ENCODE assay signal across 9 mouse cellular contexts in the genomic region with DNA sequence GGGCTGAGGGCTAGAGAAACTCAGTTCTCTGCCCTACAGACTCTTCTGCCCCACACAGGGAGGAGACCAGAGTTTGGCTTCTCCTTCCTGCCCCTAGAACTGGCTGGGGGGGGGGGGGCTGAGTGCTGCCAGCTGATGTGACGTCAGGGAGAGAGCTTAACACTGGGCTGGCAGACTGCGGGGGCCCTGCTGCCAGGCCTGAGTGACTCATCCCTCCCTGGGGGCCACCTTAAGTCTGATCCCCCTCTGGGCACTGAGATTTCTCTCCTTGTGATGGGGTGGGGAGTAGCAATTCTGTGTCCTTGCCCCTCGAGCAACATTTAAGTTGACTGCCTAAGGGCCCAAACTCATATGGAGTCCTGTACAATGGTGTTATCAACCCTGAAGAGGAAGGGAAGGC. TPM values are rescaled to one million over a fixed set of nuclear protein-coding genes. Genes with fewer than 3 reads are reported as not detected.
A peak's percentile ranks its signal among the peaks of the same experiment; 100 is the strongest.
DNase-seq lines count a peak whose midpoint lies in the region; ATAC-seq and TF ChIP-seq lines count a peak whose summit lies in the region.
"Had no signal": no experiment of that assay in that cellular context is flagged by ENCODE, and none has a peak within 500 bp of the region (broad histone marks: within the 10 kb centered on the region; RNA-seq: fewer than 3 reads in every experiment).

No protein-coding gene starts in this region.

- ATAC-seq in limb, embryonic 14.5 days (ENCODE audit: low FRiP score, low read depth): no peak

- H3K9ac ChIP-seq in limb, embryonic 14.5 days (ENCODE audit: low read depth, low read length, severe bottlenecking): peak overlapping the region; percentile 98

- no peak for TF ChIP-seq POLR2A in limb, embryonic 14.5 days (IDR thresholded peaks at IDR 0.05; ENCODE audit: borderline replicate concordance, extremely low read depth, insufficient read depth, insufficient read length)

- H3K4me3 ChIP-seq in forebrain, embryonic 10.5 days: peak overlapping the region; percentile 75
- H3K4me3 ChIP-seq in limb, embryonic 14.5 days (replicated peaks; ENCODE audit: low read length): peak overlapping the region; percentile 98

- H3K4me2 ChIP-seq in limb, embryonic 14.5 days (replicated peaks; ENCODE audit: low read depth, low read length, severe bottlenecking): peak overlapping the region; percentile 72

- 0 out of 2 replicates have a peak overlapping the region, but pooled peaks have one; percentile 98 for H3K27ac ChIP-seq in forebrain, embryonic 10.5 days
- no peak overlapping the region for H3K27ac ChIP-seq in limb, embryonic 14.5 days (replicated peaks; ENCODE audit: low read depth, low read length)

- 83% methylated on average over 3 of the region's 3 CpGs for WGBS in forebrain, embryonic 10.5 days
- WGBS in limb, embryonic 14.5 days: 71% methylated on average over 3 of the region's 3 CpGs

- H3K9me3 ChIP-seq in forebrain, embryonic 10.5 days: no peaks in the 10 kb centered on the region
- no peaks in the 10 kb centered on the region for H3K9me3 ChIP-seq in limb, embryonic 14.5 days (ENCODE audit: control insufficient read depth, low read length)

- peaks cover 57% of the 10 kb centered on the region for H3K36me3 ChIP-seq in forebrain, embryonic 10.5 days (replicated peaks)
- H3K36me3 ChIP-seq in limb, embryonic 14.5 days (ENCODE audit: control insufficient read depth, insufficient read depth, low read length): peaks cover 51% of the 10 kb centered on the region

- DNase-seq in gastrocnemius, adult 18-20 months (ENCODE audit: low spot score): peak; percentile 58
- DNase-seq in gastrocnemius, postnatal 4 days (ENCODE audit: low spot score in 2 of 2): no peak
- peak; percentile 54 for DNase-seq in 3T3-L1 (ENCODE audit: low read depth, low spot score)
- DNase-seq in forebrain, embryonic 10.5 days (ENCODE audit: extremely low spot score, low spot score): no peak
- no peak for DNase-seq in limb, embryonic 14.5 days (ENCODE audit: low spot score)
- no peak for DNase-seq in ovary, postnatal 36 days (ENCODE audit: low spot score)
- no peak for DNase-seq in retina, postnatal 1 day
- no peak for DNase-seq in left cerebral cortex, postnatal 4 days

- intact Hi-C loops in left cerebral cortex, postnatal 4 days (cut with DNase I): no loop called here

- H3K4me1 ChIP-seq in forebrain, embryonic 10.5 days: peaks cover 32% of the 10 kb centered on the region
- peaks cover 14% of the 10 kb centered on the region; the same call in 1 of the 2 replicates for H3K4me1 ChIP-seq in limb, embryonic 14.5 days (ENCODE audit: control insufficient read depth, insufficient read depth, low read length)

- no peaks in the 10 kb centered on the region for H3K27me3 ChIP-seq in forebrain, embryonic 10.5 days (ENCODE audit: poor library complexity, severe bottlenecking)
- no peaks in the 10 kb centered on the region for H3K27me3 ChIP-seq in limb, embryonic 14.5 days (ENCODE audit: control insufficient read depth, insufficient read depth, low read length)

RNA-seq across cellular contexts. Expression of a gene that starts 1.5 kb away (rescaled TPM):
- 10 to 100 TPM; 44.5 to 47.0 TPM for total RNA-seq in gastrocnemius, adult 18-20 months (2021)
- total RNA-seq in gastrocnemius, postnatal 4 days (2021): 10 to 100 TPM; 45.3 to 48.3 TPM
- polyA plus RNA-seq in forebrain, embryonic 10.5 days (2016; fragmentation: Nextera tagmentation; extraction: Ambion mirVana): 11.1 and 13.1 TPM in 2 replicates
- polyA plus RNA-seq in limb, embryonic 14.5 days (2012; rRNA removed): 50.7 and 59.8 TPM in 2 replicates
- 11.3 and 11.9 TPM in 2 replicates for polyA plus RNA-seq in limb, embryonic 14.5 days (2014; fragmentation: Nextera tagmentation; extraction: Ambion mirVana)
- 10 to 100 TPM; 84.9 to 85.5 TPM for total RNA-seq in left cerebral cortex, postnatal 4 days (2021)

RNA-seq across cellular contexts. Expression of a gene that starts 9.7 kb away (rescaled TPM):
- 100 to 1,000 TPM; 388 to 467 TPM for total RNA-seq in gastrocnemius, adult 18-20 months (2021)
- total RNA-seq in gastrocnemius, postnatal 4 days (2021): 100 to 1,000 TPM; 115 to 133 TPM
- polyA plus RNA-seq in forebrain, embryonic 10.5 days (2016; fragmentation: Nextera tagmentation; extraction: Ambion mirVana): 9.2 and 10.1 TPM in 2 replicates
- 38.9 and 43.5 TPM in 2 replicates for polyA plus RNA-seq in limb, embryonic 14.5 days (2012; rRNA removed)
- polyA plus RNA-seq in limb, embryonic 14.5 days (2014; fragmentation: Nextera tagmentation; extraction: Ambion mirVana): 19.4 and 21.5 TPM in 2 replicates
- 10 to 100 TPM; 57.7 to 58.1 TPM for total RNA-seq in left cerebral cortex, postnatal 4 days (2021)

RNA-seq across cellular contexts. Expression of a gene that starts 22.6 kb away (rescaled TPM):
- not detected for total RNA-seq in gastrocnemius, adult 18-20 months (2021)
- total RNA-seq in gastrocnemius, postnatal 4 days (2021): under 1 TPM in 1 of 2 experiments, not detected in 1; 0.23 TPM
- polyA plus RNA-seq in forebrain, embryonic 10.5 days (2016; fragmentation: Nextera tagmentation; extraction: Ambion mirVana): 0.30 TPM in 1 of 2 replicates, not detected in the other
- polyA plus RNA-seq in limb, embryonic 14.5 days (2012; rRNA removed): 0.39 and 0.55 TPM in 2 replicates
- polyA plus RNA-seq in limb, embryonic 14.5 days (2014; fragmentation: Nextera tagmentation; extraction: Ambion mirVana): 0.14 TPM in 1 of 2 replicates, not detected in the other
- under 1 TPM; 0.40 to 0.42 TPM for total RNA-seq in left cerebral cortex, postnatal 4 days (2021)
- total RNA-seq: MEL had no signal

RNA-seq across cellular contexts. Expression of a gene that starts 32.8 kb away (rescaled TPM):
- 10 to 100 TPM; 61.0 to 65.2 TPM for total RNA-seq in gastrocnemius, adult 18-20 months (2021)
- 10 to 100 TPM; 48.0 to 50.7 TPM for total RNA-seq in gastrocnemius, postnatal 4 days (2021)
- polyA plus RNA-seq in forebrain, embryonic 10.5 days (2016; fragmentation: Nextera tagmentation; extraction: Ambion mirVana): 161 and 164 TPM in 2 replicates
- polyA plus RNA-seq in limb, embryonic 14.5 days (2012; rRNA removed): 38.9 and 42.3 TPM in 2 replicates
- polyA plus RNA-seq in limb, embryonic 14.5 days (2014; fragmentation: Nextera tagmentation; extraction: Ambion mirVana): 68.6 and 71.9 TPM in 2 replicates
- 10 to 100 TPM; 95.1 to 99.1 TPM for total RNA-seq in left cerebral cortex, postnatal 4 days (2021)

RNA-seq across cellular contexts. Expression of a gene that starts 33.0 kb away (rescaled TPM):
- total RNA-seq in gastrocnemius, adult 18-20 months (2021): 10 to 100 TPM; 12.7 to 13.2 TPM
- 10 to 100 TPM; 21.9 to 24.0 TPM for total RNA-seq in gastrocnemius, postnatal 4 days (2021)
- 40.9 and 42.9 TPM in 2 replicates for polyA plus RNA-seq in forebrain, embryonic 10.5 days (2016; fragmentation: Nextera tagmentation; extraction: Ambion mirVana)
- 37.0 and 38.1 TPM in 2 replicates for polyA plus RNA-seq in limb, embryonic 14.5 days (2012; rRNA removed)
- polyA plus RNA-seq in limb, embryonic 14.5 days (2014; fragmentation: Nextera tagmentation; extraction: Ambion mirVana): 35.7 and 36.1 TPM in 2 replicates
- 10 to 100 TPM; 92.0 to 94.7 TPM for total RNA-seq in left cerebral cortex, postnatal 4 days (2021)

Comparison
In these comparisons a context has a peak if more than half of its experiments do, and no peak if none do; other contexts are left out.
1. DNase-seq: peak in gastrocnemius, adult 18-20 months (single experiment) and 3T3-L1 (single experiment); none in gastrocnemius, postnatal 4 days (0 of 2), forebrain, embryonic 10.5 days (single experiment), limb, embryonic 14.5 days (single experiment), ovary, postnatal 36 days (single experiment), retina, postnatal 1 day (single experiment) and left cerebral cortex, postnatal 4 days (single experiment).